ENCODE assay signal across 23 mouse cellular contexts in the genomic region with DNA sequence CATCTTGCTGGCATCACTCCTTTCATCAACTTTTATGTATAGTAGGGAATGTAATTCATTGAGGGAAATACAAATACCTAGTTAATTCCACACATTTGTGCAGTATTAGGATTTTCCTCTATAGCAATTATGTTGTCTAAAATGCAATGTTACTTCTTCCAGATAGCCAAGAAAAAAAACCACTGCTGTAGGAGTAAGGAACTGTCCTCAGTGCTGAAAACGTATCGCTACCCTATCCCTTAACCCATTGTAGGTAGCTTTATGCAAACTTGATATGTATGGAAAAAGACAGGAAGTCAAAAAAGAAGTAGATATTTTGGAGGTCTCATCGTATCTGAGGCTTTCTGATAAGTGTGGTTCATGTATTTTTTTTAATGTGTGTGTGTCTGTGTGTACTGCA.
DNase-seq lines count a peak whose midpoint lies in the region; ATAC-seq and TF ChIP-seq lines count a peak whose summit lies in the region.
"Had no signal": no experiment of that assay in that cellular context is flagged by ENCODE, and none has a peak within 500 bp of the region (broad histone marks: within the 10 kb centered on the region; RNA-seq: fewer than 3 reads in every experiment).

No protein-coding gene starts in this region.

- no peak overlapping the region for H3K27ac ChIP-seq in kidney, postnatal 0 days
- H3K27ac ChIP-seq in limb, embryonic 14.5 days (replicated peaks; ENCODE audit: low read depth, low read length), result no peak overlapping the region
- H3K27ac ChIP-seq: forebrain, embryonic 13.5 days; heart, embryonic 15.5 days; hindbrain, postnatal 0 days; limb, embryonic 13.5 days; liver, embryonic 15.5 days; stomach, embryonic 15.5 days had no signal

- no peak for TF ChIP-seq POLR2A in limb, embryonic 14.5 days (IDR thresholded peaks at IDR 0.05; ENCODE audit: borderline replicate concordance, extremely low read depth, insufficient read depth, insufficient read length)

- intact Hi-C loops in left cerebral cortex, postnatal 14 days (cut with DNase I), result no loop called here

- no peaks in the 10 kb centered on the region for H3K9me3 ChIP-seq in kidney, postnatal 0 days (replicated peaks; ENCODE audit: low read length)
- H3K9me3 ChIP-seq in limb, embryonic 14.5 days (ENCODE audit: control insufficient read depth, low read length), result no peaks in the 10 kb centered on the region
- H3K9me3 ChIP-seq: forebrain, embryonic 13.5 days; heart, embryonic 15.5 days; limb, embryonic 13.5 days; liver, embryonic 15.5 days; megakaryocyte, embryonic 14.5 days; stomach, embryonic 15.5 days had no signal

- no peak overlapping the region for H3K4me3 ChIP-seq in kidney, postnatal 0 days (replicated peaks; ENCODE audit: low read depth, low read length)
- no peak overlapping the region for H3K4me3 ChIP-seq in limb, embryonic 14.5 days (replicated peaks; ENCODE audit: low read length)
- H3K4me3 ChIP-seq: forebrain, embryonic 13.5 days; heart, embryonic 15.5 days; limb, embryonic 13.5 days; liver, embryonic 15.5 days; megakaryocyte, embryonic 14.5 days; stomach, embryonic 15.5 days had no signal

- TF ChIP-seq CTCF in kidney, postnatal 0 days (IDR thresholded peaks at IDR 0.05; ENCODE audit: low read depth), result no peak

- ATAC-seq in kidney, postnatal 0 days (replicated peaks; ENCODE audit: low FRiP score, low read depth), result no peak
- no peak for ATAC-seq in limb, embryonic 14.5 days (ENCODE audit: low FRiP score, low read depth)
- ATAC-seq: forebrain, embryonic 13.5 days; hindbrain, postnatal 0 days had no signal

- H3K27me3 ChIP-seq in kidney, postnatal 0 days (ENCODE audit: insufficient read depth, low read length), result no peaks in the 10 kb centered on the region
- no peaks in the 10 kb centered on the region for H3K27me3 ChIP-seq in limb, embryonic 14.5 days (ENCODE audit: control insufficient read depth, insufficient read depth, low read length)
- H3K27me3 ChIP-seq: forebrain, embryonic 13.5 days; heart, embryonic 15.5 days; limb, embryonic 13.5 days; liver, embryonic 15.5 days; megakaryocyte, embryonic 14.5 days; stomach, embryonic 15.5 days had no signal

- H3K4me2 ChIP-seq in kidney, postnatal 0 days (ENCODE audit: low read length), result no peak overlapping the region
- H3K4me2 ChIP-seq in limb, embryonic 14.5 days (replicated peaks; ENCODE audit: low read depth, low read length, severe bottlenecking), result no peak overlapping the region
- H3K4me2 ChIP-seq: forebrain, embryonic 13.5 days; heart, embryonic 15.5 days; limb, embryonic 13.5 days; liver, embryonic 15.5 days; stomach, embryonic 15.5 days had no signal

- H3K36me3 ChIP-seq in kidney, postnatal 0 days (ENCODE audit: insufficient read depth, low read length), result no peaks in the 10 kb centered on the region
- H3K36me3 ChIP-seq in limb, embryonic 14.5 days (ENCODE audit: control insufficient read depth, insufficient read depth, low read length), result no peaks in the 10 kb centered on the region
- H3K36me3 ChIP-seq: heart, embryonic 15.5 days; limb, embryonic 13.5 days; liver, embryonic 15.5 days; stomach, embryonic 15.5 days had no signal

- H3K4me1 ChIP-seq in kidney, postnatal 0 days (replicated peaks; ENCODE audit: insufficient read depth, low read length), result no peaks in the 10 kb centered on the region
- H3K4me1 ChIP-seq in limb, embryonic 14.5 days (ENCODE audit: control insufficient read depth, insufficient read depth, low read length), result no peaks in the 10 kb centered on the region
- H3K4me1 ChIP-seq: forebrain, embryonic 13.5 days; heart, embryonic 15.5 days; limb, embryonic 13.5 days; liver, embryonic 15.5 days; megakaryocyte, embryonic 14.5 days; stomach, embryonic 15.5 days had no signal

- DNase-seq in kidney, postnatal 0 days (ENCODE audit: low spot score), result peak; percentile 61
- DNase-seq in kidney, postnatal 4 days, result no peak
- peak; percentile 4 for DNase-seq in ES-CJ7 (ENCODE audit: low read depth, low spot score)
- peak; percentile 5 for DNase-seq in ZHBTc4 (ENCODE audit: low read depth, low spot score)
- peak; percentile 73 for DNase-seq in limb, embryonic 14.5 days (ENCODE audit: low spot score)
- DNase-seq in left cerebral cortex, postnatal 14 days (ENCODE audit: low spot score in 2 of 2), result no peak
- no peak for DNase-seq in kidney, postnatal 25 days
- DNase-seq: cerebellum, adult 2 months; gastrocnemius, postnatal 25 days; heart, postnatal 4 days; kidney, adult 11 months; kidney, postnatal 14 days; layer of hippocampus, adult 9-11 months; lung, postnatal 14 days; thymus, adult 18-20 months; thymus, postnatal 4 days had no signal

- WGBS in kidney, postnatal 0 days, result 35% methylated on average over 3 of the region's 3 CpGs
- WGBS in limb, embryonic 14.5 days, result 41% methylated on average over 3 of the region's 3 CpGs

- no peak overlapping the region for H3K9ac ChIP-seq in kidney, postnatal 0 days (ENCODE audit: low read depth, low read length)
- no peak overlapping the region for H3K9ac ChIP-seq in limb, embryonic 14.5 days (ENCODE audit: low read depth, low read length, severe bottlenecking)
- H3K9ac ChIP-seq: forebrain, embryonic 13.5 days; heart, embryonic 15.5 days; limb, embryonic 13.5 days; liver, embryonic 15.5 days; stomach, embryonic 15.5 days had no signal

Comparison
In these comparisons a context has a peak if more than half of its experiments do, and no peak if none do; other contexts are left out.
1. DNase-seq: peak in kidney, postnatal 0 days (single experiment), ES-CJ7 (single experiment), ZHBTc4 (single experiment) and limb, embryonic 14.5 days (single experiment); none in kidney, postnatal 4 days (0 of 2), left cerebral cortex, postnatal 14 days (0 of 2) and kidney, postnatal 25 days (0 of 2).